Mouse (Mus musculus) erythroblast, embryonic 14.5 days (primary cell): ENCODE results near the gene Orm3. TPM values are rescaled to one million over a fixed set of nuclear protein-coding genes. Genes with fewer than 3 reads are reported as not detected.
"Not testable (repeated sequence)": the region's sequence is repeated elsewhere in the genome, so short reads cannot be mapped to it uniquely, and the experiment has no call there.

Experiments used
- H3K27me3 ChIP-seq: 2 replicates; pipeline ENCODE4 v1.6.1; 2012; ENCODE audit warnings: inconsistent platforms; ENCODE audit not compliant: control insufficient read depth
- H3K36me3 ChIP-seq: 2 replicates; pipeline ENCODE4 v1.6.1; 2012; ENCODE audit warnings: mild to moderate bottlenecking, inconsistent platforms; ENCODE audit not compliant: control insufficient read depth
- H3K4me1 ChIP-seq: 2 replicates; pipeline ENCODE4 v1.6.1; 2012; ENCODE audit warnings: inconsistent platforms; ENCODE audit not compliant: control insufficient read depth
- H3K4me3 ChIP-seq: replicated peaks from 2 replicates; pipeline ENCODE3; 2012; ENCODE audit warnings: moderate library complexity, mild to moderate bottlenecking, inconsistent platforms
- H3K9me3 ChIP-seq: 2 replicates; pipeline ENCODE4 v1.6.1; 2012; ENCODE audit warnings: low read length, inconsistent platforms, mixed read lengths; ENCODE audit not compliant: control insufficient read depth
- GATA1 ChIP-seq: IDR thresholded peaks from 2 replicates; pipeline ENCODE4 v1.6.1; 2012; ENCODE audit warnings: low read length, inconsistent platforms, mixed read lengths
- TAL1 ChIP-seq: IDR thresholded peaks from 3 replicates; pipeline ENCODE4 v1.6.1; 2012; ENCODE audit warnings: low read length, inconsistent platforms, mixed read lengths
- polyA plus RNA-seq: library from polyadenylated mRNA; stranded (reverse); fragments of >175 nt; gene quantifications from 2 replicates; pipeline ENCODE4 v1.2.3, GENCODE M21; 2012

The Orm3 gene
- polyA plus RNA-seq, result not detected in 2 replicates

DNA sequence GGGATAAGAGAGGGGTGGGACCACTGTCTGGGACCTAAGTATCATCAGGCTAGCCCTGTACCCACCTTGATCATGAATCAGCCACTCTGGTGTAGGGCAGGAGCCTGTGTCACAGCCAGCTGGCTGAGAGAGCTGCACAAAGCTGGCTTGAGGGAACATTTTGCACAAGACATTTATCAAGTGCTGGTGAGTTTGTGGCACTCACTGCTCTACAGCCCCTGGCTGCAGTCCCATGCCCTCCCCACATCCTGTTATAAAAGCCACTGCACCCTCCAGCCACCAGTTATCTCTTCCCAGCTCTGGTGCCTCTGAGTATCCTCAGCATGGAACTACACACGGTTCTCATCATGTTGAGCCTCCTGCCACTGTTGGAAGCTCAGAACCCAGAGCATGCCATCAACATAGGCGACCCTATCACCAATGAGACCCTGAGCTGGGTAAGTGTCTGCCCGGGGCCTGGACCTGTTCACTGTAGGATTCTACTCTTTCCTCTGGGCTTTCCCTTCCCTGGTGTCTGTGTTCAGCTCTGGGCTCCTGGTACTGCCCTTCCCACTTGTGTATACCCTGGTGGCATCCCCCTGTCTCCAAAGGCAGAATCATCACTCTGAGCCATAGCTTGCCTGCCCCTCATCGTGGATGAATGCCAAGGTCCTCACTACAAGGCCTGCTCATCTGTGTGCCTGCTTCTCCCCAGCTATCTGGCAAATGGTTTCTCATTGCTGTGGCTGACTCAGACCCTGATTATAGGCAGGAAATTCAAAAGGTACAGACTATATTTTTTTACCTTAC, at the start of gene Orm3:
TSS of gene Orm3 (plus strand) at position 286 of the 789 bp plus-strand sequence.
- H3K27me3 ChIP-seq, result no peaks in the 10 kb centered on the region
- TF ChIP-seq TAL1 (no peak), GATA1 (no peak)

GRCm38 (mm10) chr4:63307175-63308062, 48.5 kb upstream of the Orm3 start:
- no peak for TF ChIP-seq TAL1
- TF ChIP-seq GATA1, result no peak
- Histone ChIP-seq H3K4me3 (no peak overlapping the region), H3K36me3 (no peaks in the 10 kb centered on the region; the same call in 1 of the 2 replicates), H3K4me1 (no peaks in the 10 kb centered on the region), H3K27me3 (no peaks in the 10 kb centered on the region), H3K9me3 (no peaks in the 10 kb centered on the region)

More for the DNA sequence above, at the start of gene Orm3:
- no peak within 1 kb of the TSS for H3K4me3 ChIP-seq
- H3K36me3 ChIP-seq, result no peaks in the 10 kb centered on the region
- no peaks in the 10 kb centered on the region for H3K9me3 ChIP-seq
- H3K4me1 ChIP-seq, result no peaks in the 10 kb centered on the region

DNA sequence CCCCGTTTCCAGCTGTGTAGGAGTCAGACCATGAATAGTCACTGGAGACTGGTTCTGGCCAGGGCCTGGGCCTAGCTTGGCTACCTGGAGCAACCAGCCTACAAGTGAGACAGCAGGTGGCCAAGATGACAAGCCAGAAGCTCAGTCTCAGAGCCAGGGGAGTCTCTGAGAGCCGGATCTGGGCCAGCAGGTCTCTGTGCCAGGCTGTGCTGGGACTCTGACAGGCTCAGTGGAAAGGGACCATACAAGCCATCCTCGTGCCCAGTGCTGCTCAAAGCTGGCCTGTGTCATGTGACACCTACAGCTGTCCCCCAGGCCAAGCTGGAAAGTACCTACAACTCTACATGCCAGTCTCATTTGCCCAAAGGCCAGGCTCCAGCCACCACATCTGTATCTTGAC, 47.6 kb upstream of the Orm3 start:
- Histone ChIP-seq H3K9me3 (no peaks in the 10 kb centered on the region), H3K4me1 (no peaks in the 10 kb centered on the region), H3K4me3 (no peak overlapping the region), H3K36me3 (no peaks in the 10 kb centered on the region; the same call in 1 of the 2 replicates), H3K27me3 (no peaks in the 10 kb centered on the region)
- no peak for TF ChIP-seq TAL1
- no peak for TF ChIP-seq GATA1

GRCm38 (mm10) chr4:63310247-63310855, 45.6 kb upstream of the Orm3 start:
- no peaks in the 10 kb centered on the region for H3K27me3 ChIP-seq
- H3K9me3 ChIP-seq, result no peaks in the 10 kb centered on the region
- H3K4me3 ChIP-seq, result no peak overlapping the region
- no peaks in the 10 kb centered on the region for H3K4me1 ChIP-seq
- TF ChIP-seq TAL1 (no peak), GATA1 (no peak)
- no peaks in the 10 kb centered on the region; the same call in 1 of the 2 replicates for H3K36me3 ChIP-seq

DNA sequence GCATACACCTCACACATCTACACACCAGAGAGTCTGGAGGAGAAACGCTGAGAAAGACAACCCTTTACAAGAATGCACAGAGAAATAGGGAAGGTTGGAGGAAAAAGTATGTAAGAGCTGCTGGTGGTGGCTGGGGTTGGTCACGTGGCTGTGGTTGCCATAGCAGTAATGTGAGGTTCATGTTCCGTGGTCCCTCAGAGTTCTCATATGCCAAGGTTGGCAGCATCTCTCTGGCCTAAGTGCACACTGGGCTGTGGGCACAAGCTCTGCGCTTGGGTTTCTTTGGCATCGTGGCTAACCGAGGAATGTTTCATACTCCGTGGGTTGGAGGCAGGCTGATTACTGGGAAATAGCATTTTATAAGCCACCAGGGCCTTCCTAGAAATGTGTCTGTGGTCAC, 44.5 kb upstream of the Orm3 start:
- Histone ChIP-seq H3K4me1 (no peaks in the 10 kb centered on the region), H3K36me3 (no peaks in the 10 kb centered on the region; the same call in 1 of the 2 replicates), H3K9me3 (no peaks in the 10 kb centered on the region), H3K4me3 (no peak overlapping the region), H3K27me3 (no peaks in the 10 kb centered on the region)
- TF ChIP-seq TAL1 (no peak), GATA1 (no peak)

DNA sequence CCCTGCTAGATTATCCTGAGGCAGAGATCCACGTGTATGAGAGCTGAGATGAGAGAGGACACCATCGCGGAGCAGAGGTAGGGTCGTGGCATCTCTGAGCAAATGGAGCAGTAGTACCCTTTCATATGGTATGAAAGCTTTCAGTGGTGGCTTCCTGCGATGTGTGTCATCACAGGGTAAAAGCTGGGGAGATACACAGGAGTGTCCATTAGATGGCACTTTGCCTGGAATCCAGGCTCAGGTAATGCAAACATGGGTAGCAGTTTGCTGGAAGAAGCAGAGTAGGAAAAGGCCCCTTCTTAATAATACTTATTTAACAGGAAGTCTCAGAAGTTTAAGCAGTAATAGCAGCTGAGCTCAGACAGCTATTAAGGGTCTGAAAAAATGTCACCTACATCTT, 41.9 kb upstream of the Orm3 start:
- TF ChIP-seq GATA1, result no peak
- TF ChIP-seq TAL1, result no peak
- Histone ChIP-seq H3K36me3 (no peaks in the 10 kb centered on the region; the same call in 1 of the 2 replicates), H3K9me3 (no peaks in the 10 kb centered on the region), H3K4me3 (no peak overlapping the region), H3K27me3 (no peaks in the 10 kb centered on the region), H3K4me1 (no peaks in the 10 kb centered on the region)

- Histone ChIP-seq H3K4me3 (no peak overlapping the region), H3K9me3 (no peaks in the 10 kb centered on the region), H3K4me1 (no peaks in the 10 kb centered on the region), H3K27me3 (no peaks in the 10 kb centered on the region), H3K36me3 (no peaks in the 10 kb centered on the region; the same call in 1 of the 2 replicates)
- TF ChIP-seq GATA1 (no peak), TAL1 (no peak)
These were observed 39.8 kb upstream of the Orm3 start for GRCm38 (mm10) chr4:63316076-63316746.

GRCm38 (mm10) chr4:63319566-63319965, 36.4 kb upstream of the Orm3 start:
- H3K4me1 ChIP-seq, H3K4me3 ChIP-seq, H3K9me3 ChIP-seq, H3K36me3 ChIP-seq, H3K27me3 ChIP-seq: not testable (repeated sequence)
